Mouse (Mus musculus) lung, postnatal 25 days (tissue): ENCODE measurements at regions not wholly inside any gene's neighbourhood (a gene's known extent, or its start where the extent isn't known, plus 50 kb on each side); places are given as distances from the start of the nearest gene placed in this dataset.
A peak's percentile ranks its signal among the peaks of the same experiment; 100 is the strongest.

Experiments
- DNase-seq: peaks from one replicate; pipeline ENCODE4 v3.0.0; 2022; ENCODE audit warnings: low spot score

GRCm38 (mm10) chr8:35935034-35935433 lies 169.4 kb downstream of the Gm19410 start:
- DNase-seq, result no peak

GRCm38 (mm10) chr8:35939199-35939598 lies 173.6 kb downstream of the Gm19410 start:
- no peak for DNase-seq

- DNase-seq, result no peak
Measured at GRCm38 (mm10) chr8:35942515-35942914, 176.9 kb downstream of the Gm19410 start.

GRCm38 (mm10) chr8:35943686-35944085 lies 178.1 kb downstream of the Gm19410 start:
- no peak for DNase-seq

GRCm38 (mm10) chr8:35944461-35944860 lies 178.9 kb downstream of the Gm19410 start:
- DNase-seq, result no peak

GRCm38 (mm10) chr8:35946539-35946940 lies 180.9 kb downstream of the Gm19410 start:
- DNase-seq, result peak; percentile 28

- DNase-seq, result no peak
Measured at GRCm38 (mm10) chr8:35948146-35948545, 182.6 kb downstream of the Gm19410 start.

GRCm38 (mm10) chr8:35948751-35949183 lies 183.2 kb downstream of the Gm19410 start:
- no peak for DNase-seq

GRCm38 (mm10) chr8:35955506-35955905 lies 189.9 kb downstream of the Gm19410 start:
- no peak for DNase-seq

GRCm38 (mm10) chr8:35956319-35956718 lies 190.7 kb downstream of the Gm19410 start:
- no peak for DNase-seq

- DNase-seq, result no peak
Measured at GRCm38 (mm10) chr8:35959201-35959600, 193.6 kb downstream of the Gm19410 start.

GRCm38 (mm10) chr8:35960867-35961614 lies 195.5 kb downstream of the Gm19410 start:
- DNase-seq, result no peak

GRCm38 (mm10) chr8:35961615-35962220 lies 196.1 kb downstream of the Gm19410 start:
- no peak for DNase-seq

- no peak for DNase-seq
Measured at GRCm38 (mm10) chr8:35964932-35965331, 199.3 kb downstream of the Gm19410 start.

- DNase-seq, result peak; percentile 81
Measured at GRCm38 (mm10) chr8:35968341-35968740, 202.8 kb downstream of the Gm19410 start.

GRCm38 (mm10) chr8:35971082-35971481 lies 205.5 kb downstream of the Gm19410 start:
- DNase-seq, result no peak

GRCm38 (mm10) chr8:35974323-35975029 lies 208.9 kb downstream of the Gm19410 start:
- DNase-seq, result no peak

- no peak for DNase-seq
Measured at GRCm38 (mm10) chr8:35979638-35980255, 214.2 kb downstream of the Gm19410 start.

GRCm38 (mm10) chr8:35983083-35983482 lies 217.5 kb downstream of the Gm19410 start:
- no peak for DNase-seq

GRCm38 (mm10) chr8:35985152-35985689 lies 219.6 kb downstream of the Gm19410 start:
- peak; percentile 17 for DNase-seq

GRCm38 (mm10) chr8:35987327-35987726 lies 221.7 kb downstream of the Gm19410 start:
- DNase-seq, result no peak

GRCm38 (mm10) chr8:35991013-35991412 lies 225.4 kb downstream of the Gm19410 start:
- DNase-seq, result no peak
